ENCODE assay signal across 9 mouse cellular contexts in genomic region chr16:10489483-10489882, GRCm38 (mm10). TPM values are rescaled to one million over a fixed set of nuclear protein-coding genes. Genes with fewer than 3 reads are reported as not detected.
DNase-seq lines count a peak whose midpoint lies in the region; ATAC-seq and TF ChIP-seq lines count a peak whose summit lies in the region.
"Had no signal": no experiment of that assay in that cellular context is flagged by ENCODE, and none has a peak within 500 bp of the region (broad histone marks: within the 10 kb centered on the region; RNA-seq: fewer than 3 reads in every experiment).

No protein-coding gene starts in this region.

- H3K27me3 ChIP-seq in E14TG2a.4 (ENCODE audit: insufficient read depth, low read length): peaks cover 60% of the 10 kb centered on the region
- no peaks in the 10 kb centered on the region for H3K27me3 ChIP-seq in hindbrain, embryonic 11.5 days (ENCODE audit: control insufficient read depth, insufficient read depth, low read length)
- H3K27me3 ChIP-seq in liver, postnatal 0 days (ENCODE audit: insufficient read depth, low read length): peaks cover 7% of the 10 kb centered on the region; the same call in 1 of the 2 replicates

- H3K4me2 ChIP-seq in hindbrain, embryonic 11.5 days (replicated peaks; ENCODE audit: low read depth, low read length): peak overlapping the region; percentile 32
- peak overlapping the region; percentile 61 for H3K4me2 ChIP-seq in liver, postnatal 0 days (ENCODE audit: low read depth, low read length)

- 12% methylated on average over 9 of the region's 9 CpGs for WGBS in hindbrain, embryonic 11.5 days
- WGBS in liver, postnatal 0 days (ENCODE audit: insufficient replicate concordance): 9% methylated on average over 9 of the region's 9 CpGs

- TF ChIP-seq EP300 in liver, postnatal 0 days (IDR thresholded peaks at IDR 0.05; ENCODE audit: low read depth): no peak

- H3K9me3 ChIP-seq in E14TG2a.4 (ENCODE audit: low read length): no peaks in the 10 kb centered on the region
- H3K9me3 ChIP-seq in hindbrain, embryonic 11.5 days (ENCODE audit: control insufficient read depth, low read length): no peaks in the 10 kb centered on the region
- no peaks in the 10 kb centered on the region for H3K9me3 ChIP-seq in liver, postnatal 0 days (ENCODE audit: low read length)

- no peak for TF ChIP-seq CTCF in E14TG2a.4 (conservative IDR thresholded peaks at IDR 0.05; ENCODE audit: low read length)
- no peak for TF ChIP-seq CTCF in liver, postnatal 0 days (IDR thresholded peaks at IDR 0.05; ENCODE audit: low read depth)

- peaks cover 13% of the 10 kb centered on the region for H3K4me1 ChIP-seq in E14TG2a.4 (replicated peaks; ENCODE audit: low read depth, low read length)
- no peaks in the 10 kb centered on the region for H3K4me1 ChIP-seq in hindbrain, embryonic 11.5 days (replicated peaks; ENCODE audit: control insufficient read depth, insufficient read depth, low read length)
- H3K4me1 ChIP-seq in liver, postnatal 0 days (ENCODE audit: insufficient read depth): no peaks in the 10 kb centered on the region

- H3K9ac ChIP-seq in hindbrain, embryonic 11.5 days (ENCODE audit: low read depth, low read length): 0 out of 2 replicates have a peak overlapping the region, but pooled peaks have one; percentile 19
- H3K9ac ChIP-seq in liver, postnatal 0 days (replicated peaks): no peak overlapping the region

- DNase-seq in embryo, embryonic 9.5 days (ENCODE audit: extremely low spot score): peak; percentile 5
- no peak for DNase-seq in embryo, embryonic 10 days (ENCODE audit: low spot score)
- peak; percentile 13 for DNase-seq in hindbrain, embryonic 11.5 days (ENCODE audit: low spot score)
- DNase-seq in liver, postnatal 0 days: no peak
- no peak for DNase-seq in cerebellum, postnatal 4 days (ENCODE audit: low spot score in 2 of 2)
- no peak for DNase-seq in c-Kit-positive CD71-positive TER-119-positive erythroid progenitor cells, embryonic 14.5 days (ENCODE audit: low spot score)
- no peak for DNase-seq in right cerebral cortex, adult 2 months (ENCODE audit: low spot score in 2 of 2)

- ATAC-seq in hindbrain, embryonic 11.5 days (ENCODE audit: low FRiP score): no peak
- ATAC-seq in liver, postnatal 0 days: no peak

- no peak overlapping the region for H3K27ac ChIP-seq in hindbrain, embryonic 11.5 days (ENCODE audit: low read depth, low read length)
- no peak overlapping the region for H3K27ac ChIP-seq in liver, postnatal 0 days (ENCODE audit: low read depth)

- H3K36me3 ChIP-seq in E14TG2a.4 (ENCODE audit: insufficient read depth, low read length): no peaks in the 10 kb centered on the region
- H3K36me3 ChIP-seq in hindbrain, embryonic 11.5 days (ENCODE audit: control insufficient read depth, insufficient read depth, low read length): no peaks in the 10 kb centered on the region
- H3K36me3 ChIP-seq in liver, postnatal 0 days (replicated peaks; ENCODE audit: insufficient read depth, low read length): no peaks in the 10 kb centered on the region

- peak overlapping the region; percentile 60 for H3K4me3 ChIP-seq in E14TG2a.4 (replicated peaks; ENCODE audit: low read length)
- no peak overlapping the region for H3K4me3 ChIP-seq in hindbrain, embryonic 11.5 days (ENCODE audit: low read depth, low read length)
- H3K4me3 ChIP-seq in liver, postnatal 0 days (ENCODE audit: low read depth, low read length): peak overlapping the region; percentile 25; the same call in 1 of the 2 replicates
- H3K4me3 ChIP-seq: erythroblast, embryonic 14.5 days had no signal

RNA-seq across cellular contexts. Expression of gene Ciita, which starts 9.6 kb away (rescaled TPM):
- polyA plus RNA-seq in hindbrain, embryonic 11.5 days (2014; fragmentation: Nextera tagmentation; extraction: Ambion mirVana): 0.27 and 0.36 TPM in 2 replicates
- 0.21 and 0.31 TPM in 2 replicates for polyA plus RNA-seq in liver, postnatal 0 days (2015; fragmentation: Nextera tagmentation; extraction: Ambion mirVana)
- polyA plus RNA-seq: erythroblast, embryonic 14.5 days had no signal

RNA-seq across cellular contexts. Expression of gene Tvp23a, which starts 42.3 kb away (rescaled TPM):
- 17.2 and 24.8 TPM in 2 replicates for polyA plus RNA-seq in hindbrain, embryonic 11.5 days (2014; fragmentation: Nextera tagmentation; extraction: Ambion mirVana)
- polyA plus RNA-seq in liver, postnatal 0 days (2015; fragmentation: Nextera tagmentation; extraction: Ambion mirVana): 0.20 and 0.21 TPM in 2 replicates
- polyA plus RNA-seq: erythroblast, embryonic 14.5 days had no signal

RNA-seq across cellular contexts. Expression of gene Dexi, which starts 53.4 kb away (rescaled TPM):
- 21.9 and 23.2 TPM in 2 replicates for polyA plus RNA-seq in hindbrain, embryonic 11.5 days (2014; fragmentation: Nextera tagmentation; extraction: Ambion mirVana)
- polyA plus RNA-seq in liver, postnatal 0 days (2015; fragmentation: Nextera tagmentation; extraction: Ambion mirVana): 2.8 and 4.4 TPM in 2 replicates

RNA-seq across cellular contexts. Expression of gene Clec16a, which starts 55.7 kb away (rescaled TPM):
- polyA plus RNA-seq in hindbrain, embryonic 11.5 days (2014; fragmentation: Nextera tagmentation; extraction: Ambion mirVana): 47.5 and 55.7 TPM in 2 replicates
- 9.5 and 11.3 TPM in 2 replicates for polyA plus RNA-seq in liver, postnatal 0 days (2015; fragmentation: Nextera tagmentation; extraction: Ambion mirVana)

Comparison
In these comparisons a context has a peak if more than half of its experiments do, and no peak if none do; other contexts are left out.
1. DNase-seq: peak in embryo, embryonic 9.5 days (single experiment) and hindbrain, embryonic 11.5 days (single experiment); none in embryo, embryonic 10 days (single experiment), liver, postnatal 0 days (single experiment), cerebellum, postnatal 4 days (0 of 2), c-Kit-positive CD71-positive TER-119-positive erythroid progenitor cells, embryonic 14.5 days (single experiment) and right cerebral cortex, adult 2 months (0 of 2).
2. RNA of gene Tvp23a, which starts 42.3 kb away (polyA plus RNA-seq): 17.2 to 24.8 TPM in hindbrain, embryonic 11.5 days; 0.20 to 0.21 TPM in liver, postnatal 0 days; every median in the first group is over 10 times any median in the second.